Mouse (Mus musculus) megakaryocyte-erythroid progenitor cell, adult 5-6 weeks (primary cell): Measurements from ENCODE around the gene Snx17. TPM values are rescaled to one million over a fixed set of nuclear protein-coding genes. Genes with fewer than 3 reads are reported as not detected.

Experiments used
- ATAC-seq: replicated peaks from 2 replicates; pipeline ENCODE4 v1.8.0; 2016; ENCODE audit warnings: mild to moderate bottlenecking, inconsistent platforms; ENCODE audit not compliant: severe bottlenecking, poor library complexity, low FRiP score, low TSS enrichment
- total RNA-seq, 2 experiments: library from RNA; stranded (forward) in 1 of 2; stranded (reverse) in 1 of 2; fragments of 200-1000, 215-1000 nt in 1 of 2; fragments of >200 nt in 1 of 2; fragmentation: Nextera tagmentation in 1 of 2; gene quantifications; 2 replicates each; pipeline ENCODE4 v1.2.3; 2014 to 2017

The Snx17 gene
- 57.7 and 67.6 TPM in 2 replicates for total RNA-seq (2014; fragmentation: Nextera tagmentation)
- total RNA-seq (2017) = 38.9 and 48.5 TPM in 2 replicates

- peak; percentile 93 for ATAC-seq
These were observed at the start of gene Snx17, which contains the start of gene Eif2b4 for GRCm38 (mm10) chr5:31192939-31193630. Gene Snx17 (plus strand): TSS chr5:31193227. Gene Eif2b4 (minus strand): TSS chr5:31193430.

DNA sequence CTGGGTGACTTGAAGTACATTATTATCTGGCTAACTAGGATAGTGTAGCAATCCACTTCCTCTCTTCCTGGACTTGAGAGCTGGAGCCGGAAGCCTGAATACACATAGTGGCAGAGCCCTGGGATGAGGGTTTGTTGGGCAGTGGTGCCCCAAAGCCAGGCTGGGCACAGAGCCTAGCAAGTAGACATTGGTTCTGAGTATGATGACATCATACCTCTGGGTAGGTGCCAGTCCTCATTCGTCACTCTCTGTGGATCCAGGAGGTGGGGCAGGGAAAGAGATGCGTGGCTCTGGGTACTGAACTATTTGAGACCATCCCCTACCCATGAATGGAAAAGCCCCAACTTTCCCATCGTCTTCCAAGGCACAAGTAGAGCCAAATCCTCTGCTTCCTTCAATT lies 43.2 kb upstream of the Snx17 start:
- no peak for ATAC-seq

- no peak for ATAC-seq
These were observed 41.3 kb upstream of the Snx17 start for GRCm38 (mm10) chr5:31151746-31152145.

- peak; percentile 5; the same call in 1 of the 2 replicates for ATAC-seq
These were observed 39.4 kb upstream of the Snx17 start for GRCm38 (mm10) chr5:31153516-31154151.

DNA sequence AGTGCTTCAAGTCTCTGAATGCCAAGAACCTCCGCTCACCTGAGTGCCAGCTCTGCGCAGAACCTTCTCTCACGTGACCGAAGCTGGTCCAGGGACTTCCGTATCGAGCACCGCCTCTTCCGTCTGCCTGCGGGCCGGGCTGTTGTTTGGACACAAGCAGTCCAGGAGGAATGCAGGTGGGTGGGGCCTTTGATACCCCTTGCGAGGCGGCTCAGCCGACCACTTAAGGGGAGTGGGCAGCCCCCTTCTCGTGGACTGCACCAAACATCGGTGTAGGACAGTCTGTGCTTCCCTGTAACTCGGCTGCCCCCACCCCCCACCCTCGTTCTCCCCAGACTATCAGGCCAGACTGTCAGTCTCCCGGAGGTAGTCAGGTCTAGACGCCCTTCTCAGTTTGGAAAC lies 38.9 kb upstream of the Snx17 start, which contains the start of gene Mpv17:
Gene Mpv17, minus strand, starts transcription at position 100 of the 402 bp plus-strand sequence.
- ATAC-seq = peak; percentile 93

DNA sequence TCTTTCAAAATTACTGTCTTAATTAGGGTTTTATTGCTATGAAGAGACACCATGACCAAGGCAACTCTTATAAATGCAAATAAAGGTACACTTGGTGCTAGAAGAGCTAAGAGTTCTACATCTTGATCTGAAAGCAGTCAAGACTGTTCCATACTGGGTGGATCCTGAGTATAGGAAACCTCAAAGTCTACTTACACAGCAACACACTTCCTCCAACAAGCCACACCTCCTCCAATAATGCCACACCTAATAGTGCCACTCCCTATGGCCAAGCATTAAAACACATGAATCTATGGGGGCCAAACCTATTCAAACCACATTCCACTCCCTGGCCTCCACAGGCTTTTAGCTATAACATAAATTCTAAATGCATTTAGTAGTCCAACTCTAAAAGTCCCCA lies 30.6 kb upstream of the Snx17 start:
- no peak for ATAC-seq

DNA sequence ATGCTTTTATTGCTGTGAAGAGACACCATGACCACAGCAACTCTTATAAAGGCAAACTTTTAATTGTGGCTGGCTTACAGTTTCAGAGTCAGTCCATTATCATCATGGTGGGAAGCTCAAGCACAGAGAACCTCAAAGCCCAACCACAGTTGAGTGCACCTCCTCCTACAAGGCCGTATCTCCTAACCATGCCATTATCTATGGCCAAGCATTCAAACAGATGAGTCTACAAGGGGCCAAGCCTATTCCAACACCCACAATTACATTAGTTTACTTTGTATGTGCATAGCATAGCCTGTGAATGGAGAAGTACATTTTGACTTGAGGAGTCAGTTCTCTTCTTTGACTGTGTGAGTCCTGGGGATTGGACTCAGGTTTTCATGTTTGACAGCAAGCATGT lies 28.1 kb upstream of the Snx17 start:
- peak; percentile 79; the same call in 1 of the 2 replicates for ATAC-seq

- ATAC-seq = no peak
These were observed 24.4 kb upstream of the Snx17 start for GRCm38 (mm10) chr5:31168630-31169029.

DNA sequence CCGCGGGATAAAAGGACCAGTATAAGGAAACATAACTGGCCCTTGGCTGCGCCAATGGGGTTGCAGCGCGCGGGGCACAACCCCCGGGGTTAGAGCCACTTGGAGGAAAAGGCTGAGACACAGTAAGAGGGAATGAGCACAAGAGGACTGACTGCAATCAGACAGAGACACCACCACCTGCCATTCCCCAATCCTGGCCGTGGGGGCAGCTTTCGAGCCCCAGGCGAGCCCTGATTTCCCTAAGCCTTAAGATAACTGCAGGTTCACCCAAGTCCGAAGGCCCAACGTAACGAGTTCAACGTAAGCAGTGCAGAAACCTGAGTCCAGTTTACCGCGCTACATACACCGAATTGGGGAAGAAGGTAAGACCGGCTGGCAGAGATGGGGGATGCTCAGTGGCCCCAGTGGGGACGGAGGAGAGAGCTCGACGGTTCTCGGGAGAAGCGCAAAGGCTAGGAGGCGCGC lies 13.7 kb upstream of the Snx17 start:
- peak; percentile 55 for ATAC-seq

- peak; percentile 89 for ATAC-seq
These were observed 13.0 kb upstream of the Snx17 start, which contains the start of the genes Gm29609 and Gtf3c2 for GRCm38 (mm10) chr5:31179766-31180630. Gene Gm29609 (minus strand): TSS chr5:31179911. Gene Gtf3c2 (minus strand): TSS chr5:31180144.

GRCm38 (mm10) chr5:31181183-31181770 lies 11.8 kb upstream of the Snx17 start:
- ATAC-seq = no peak

- ATAC-seq = peak; percentile 59
These were observed 9.3 kb upstream of the Snx17 start for GRCm38 (mm10) chr5:31183678-31184077.

GRCm38 (mm10) chr5:31188223-31188840 lies 4.7 kb upstream of the Snx17 start:
- no peak for ATAC-seq

DNA sequence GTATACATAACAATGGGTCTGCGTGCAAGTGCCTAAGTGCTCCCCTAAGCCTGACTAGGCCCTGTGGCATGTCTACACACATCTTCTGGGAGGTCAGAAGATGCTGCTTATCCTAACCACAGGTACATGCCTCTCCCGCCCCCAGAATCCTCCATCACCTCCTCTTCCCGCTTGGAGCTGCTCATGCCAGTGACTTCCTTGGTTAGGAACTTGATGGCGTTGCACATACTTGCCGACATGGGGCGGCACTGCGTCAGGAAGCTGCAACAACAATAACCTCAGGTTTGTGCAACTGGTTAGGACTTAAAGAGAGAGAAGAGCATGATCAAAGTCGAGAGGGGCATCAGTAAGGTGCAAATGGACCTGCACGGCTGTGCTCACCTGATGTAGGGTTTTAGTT lies 2.8 kb upstream of the Snx17 start:
- ATAC-seq = no peak

DNA sequence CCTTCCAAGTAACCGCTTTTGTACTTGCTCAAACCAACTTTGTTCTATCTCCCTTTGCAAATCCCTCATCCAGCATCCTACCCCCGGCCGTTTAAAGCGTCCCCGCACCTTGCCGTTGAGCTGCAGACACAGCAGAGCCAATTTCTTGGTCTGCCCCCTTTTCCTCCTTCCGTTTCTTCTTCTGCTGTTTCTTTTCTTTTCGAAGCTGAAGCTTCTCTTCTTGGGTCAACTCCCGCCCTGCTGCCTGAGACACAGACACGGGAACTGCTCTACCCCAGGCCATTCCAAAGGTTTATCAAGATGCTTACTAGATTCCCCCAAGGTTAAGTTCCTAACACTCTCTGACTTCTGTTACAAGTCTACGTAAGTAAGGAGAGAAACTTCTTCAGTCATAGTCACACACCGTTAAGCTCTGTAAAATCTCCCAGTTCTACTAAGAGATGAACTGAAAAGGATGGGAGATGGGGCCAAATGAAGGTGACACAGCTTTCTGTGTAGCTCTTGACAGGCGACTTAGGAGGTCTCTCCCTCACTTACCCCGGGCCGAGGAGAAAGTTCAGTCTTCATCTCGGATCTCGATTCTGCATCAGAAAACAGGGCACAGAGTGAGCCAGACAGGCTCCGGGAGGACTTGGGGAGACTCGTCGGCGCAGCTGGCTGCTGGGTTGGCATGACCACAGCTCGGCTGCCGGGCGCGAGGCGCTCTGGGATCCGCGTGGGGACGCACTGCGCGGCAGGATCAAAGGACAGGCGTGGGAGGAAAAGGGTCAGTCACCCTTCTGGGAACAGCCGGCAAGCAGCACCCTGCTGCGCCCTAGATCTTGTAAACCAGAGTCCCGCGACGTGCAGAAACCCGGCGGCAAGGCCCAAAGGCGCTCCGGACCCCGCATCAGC lies 735 bp upstream of the Snx17 start:
- ATAC-seq = peak; percentile 27

GRCm38 (mm10) chr5:31193631-31194281 lies 729 bp downstream of the Snx17 start:
- 0 out of 2 replicates have a peak, but pooled peaks have one; percentile 0 for ATAC-seq
